Mouse (Mus musculus) stomach, postnatal 0 days (tissue): Measurements from ENCODE around the gene Tmem109.

Experiments used
- CTCF ChIP-seq: IDR thresholded peaks from 2 replicates; pipeline ENCODE4 v1.5.1; 2016; ENCODE audit warnings: antibody characterized with exemption, low read depth, mild to moderate bottlenecking, moderate library complexity
- EP300 ChIP-seq: optimal IDR thresholded peaks from 2 replicates; pipeline ENCODE3; 2016; ENCODE audit warnings: antibody characterized with exemption

DNA sequence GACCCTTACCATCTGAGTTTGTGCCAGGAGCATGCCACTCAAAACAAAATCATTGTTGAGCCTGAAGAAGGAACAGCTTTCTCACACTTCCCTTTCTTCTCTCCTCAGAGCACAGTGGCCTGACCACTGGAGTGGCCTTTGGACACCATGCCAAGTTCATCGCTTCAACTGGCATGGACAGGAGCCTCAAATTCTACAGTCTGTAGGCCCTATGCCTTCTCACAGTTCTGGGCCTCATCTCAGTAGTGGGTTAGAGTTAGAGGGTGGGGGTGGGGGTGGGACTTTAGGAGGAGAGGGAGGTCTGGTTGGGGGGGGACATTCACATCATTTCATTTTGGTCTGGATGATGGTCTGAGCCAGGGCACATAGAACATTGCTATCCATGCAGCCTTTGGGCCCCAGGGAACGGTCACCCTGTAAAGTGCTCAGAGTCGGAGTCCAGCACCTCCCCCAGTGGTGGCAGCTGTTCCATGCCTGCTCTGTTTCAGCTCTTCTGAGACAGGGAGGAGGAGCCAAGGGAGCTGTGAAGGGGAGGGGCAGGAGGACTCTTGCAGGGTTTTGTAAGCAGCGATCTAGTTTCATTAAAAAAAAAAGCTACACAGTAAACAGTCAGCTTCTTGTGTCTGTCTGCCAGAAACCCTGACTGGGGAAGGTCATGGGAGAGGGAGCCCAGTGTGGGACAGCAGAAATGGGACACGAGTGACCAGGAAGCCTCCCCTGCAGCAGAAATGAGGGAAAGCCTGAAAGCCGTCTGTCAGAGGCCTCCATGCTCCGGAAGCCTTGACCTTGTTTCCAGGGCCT, 23.3 kb upstream of the Tmem109 start:
- TF ChIP-seq CTCF (peak; percentile 44), EP300 (no peak)
